Mouse (Mus musculus) heart, postnatal 0 days (tissue): Measurements from ENCODE around the gene Slc25a11. TPM values are rescaled to one million over a fixed set of nuclear protein-coding genes. Genes with fewer than 3 reads are reported as not detected.

Source experiments
- ATAC-seq: fragments of 200-750 bp; cut with Nextera tagmentation; 2 replicates; pipeline ENCODE4 v1.8.0; 2017; ENCODE audit warnings: low read depth, moderate number of reproducible peaks, moderate library complexity; ENCODE audit not compliant: insufficient read depth
- DNase-seq: peaks from one replicate; pipeline ENCODE4 v3.0.0-alpha.2; 2016; ENCODE audit warnings: low spot score
- H3K27ac ChIP-seq: fragments of 300-500 bp; sonication (generic); 2 replicates; pipeline ENCODE4 v1.5.1; 2014; ENCODE audit warnings: low read depth, mild to moderate bottlenecking
- H3K27me3 ChIP-seq: fragments of 300-500 bp; sonication (generic); 2 replicates; pipeline ENCODE4 v1.6.1; 2014; ENCODE audit warnings: low read length, mixed read lengths; ENCODE audit not compliant: control insufficient read depth, insufficient read depth
- H3K36me3 ChIP-seq: fragments of 300-500 bp; sonication (generic); replicated peaks from 2 replicates; pipeline ENCODE4 v1.6.1; 2014; ENCODE audit warnings: low read length, mixed read lengths; ENCODE audit not compliant: control insufficient read depth, insufficient read depth
- H3K4me1 ChIP-seq: fragments of 300-500 bp; sonication (generic); 2 replicates; pipeline ENCODE4 v1.6.1; 2014; ENCODE audit warnings: antibody characterized with exemption; ENCODE audit not compliant: control insufficient read depth, insufficient read depth
- H3K4me2 ChIP-seq: fragments of 300-500 bp; sonication (generic); 2 replicates; pipeline ENCODE4 v1.6.1; 2014; ENCODE audit warnings: low read depth, mild to moderate bottlenecking, low read length, moderate library complexity
- H3K4me3 ChIP-seq: fragments of 300-500 bp; sonication (generic); 2 replicates; pipeline ENCODE4 v1.5.1; 2014; ENCODE audit warnings: low read depth, low read length
- H3K9ac ChIP-seq: fragments of 300-500 bp; sonication (generic); replicated peaks from 2 replicates; pipeline ENCODE4 v1.6.1; 2014; ENCODE audit warnings: low read depth, low read length, mixed read lengths
- H3K9me3 ChIP-seq: fragments of 300-500 bp; sonication (generic); replicated peaks from 2 replicates; pipeline ENCODE4 v1.6.1; 2016; ENCODE audit warnings: low read length; ENCODE audit not compliant: control insufficient read depth
- CTCF ChIP-seq: IDR thresholded peaks from 2 replicates; pipeline ENCODE4 v1.5.1; 2016; ENCODE audit warnings: antibody characterized with exemption, control low read depth, low read depth
- EP300 ChIP-seq: IDR thresholded peaks from 2 replicates; pipeline ENCODE4 v1.6.1; 2016; ENCODE audit warnings: antibody characterized with exemption, low read depth
- WGBS: fragments of 180-500 bp; shearing (Covaris S2); extraction: QIAGEN DNeasy Blood & Tissue Kit; methylation state at CpG from one replicate; pipeline ENCODE4 v1.1.7; 2014; 5-methylcytosine and 5-hydroxymethylcytosine counted together
- polyA plus RNA-seq: library from polyadenylated mRNA; unstranded; fragments of >200 nt; fragmentation: Nextera tagmentation; extraction: Ambion mirVana; gene quantifications from 2 replicates; pipeline ENCODE4 v1.2.1, GENCODE M21; 2015
- total RNA-seq: library from RNA; depleted of rRNA; stranded (reverse); fragments of >200 nt; gene quantifications from 2 replicates; pipeline ENCODE4 v1.2.3, GENCODE M21; 2014; ENCODE audit warnings: low replicate concordance

Gene Slc25a11
- total and polyA plus RNA-seq, 2 experiments from 2014 or later, result 446 to 532 TPM

- WGBS, result 48% methylated on average over 14 of the region's 14 CpGs
- H3K36me3 ChIP-seq, result peaks cover 29% of the 10 kb centered on the region
Measured at GRCm38 (mm10) chr11:70670483-70670882, 23.2 kb upstream of the Slc25a11 start.

GRCm38 (mm10) chr11:70669582-70670345, 22.5 kb upstream of the Slc25a11 start:
- peaks cover 7% of the 10 kb centered on the region for H3K4me1 ChIP-seq
- H3K36me3 ChIP-seq, result peaks cover 29% of the 10 kb centered on the region
- under 1% methylated on average over 31 of the region's 31 CpGs for WGBS
- H3K27me3 ChIP-seq, result no peaks in the 10 kb centered on the region
- H3K4me3 ChIP-seq, result peak overlapping the region; percentile 74
- peak overlapping the region; percentile 52 for H3K9ac ChIP-seq
- H3K9me3 ChIP-seq, result no peaks in the 10 kb centered on the region
- TF ChIP-seq EP300, result no peak
- peak; percentile 45 for TF ChIP-seq CTCF
- H3K4me2 ChIP-seq, result peak overlapping the region; percentile 91
- ATAC-seq, result peak; percentile 8
- H3K27ac ChIP-seq, result peak overlapping the region; percentile 97
- DNase-seq, result peak; percentile 65

More at GRCm38 (mm10) chr11:70670483-70670882, 23.2 kb upstream of the Slc25a11 start:
- peaks cover 7% of the 10 kb centered on the region for H3K4me1 ChIP-seq
- no peak for TF ChIP-seq EP300
- TF ChIP-seq CTCF, result no peak
- ATAC-seq, result no peak
- H3K4me3 ChIP-seq, result peak overlapping the region; percentile 74
- no peaks in the 10 kb centered on the region for H3K9me3 ChIP-seq
- H3K4me2 ChIP-seq, result peak overlapping the region; percentile 91
- H3K27ac ChIP-seq, result peak overlapping the region; percentile 97
- H3K9ac ChIP-seq, result no peak overlapping the region
- H3K27me3 ChIP-seq, result no peaks in the 10 kb centered on the region
- no peak for DNase-seq

- peak within 1 kb of the TSS; percentile 97 for H3K27ac ChIP-seq
- peak within 1 kb of the TSS; percentile 57 for H3K9ac ChIP-seq
- H3K36me3 ChIP-seq, result peaks cover 33% of the 10 kb centered on the region
- no peaks in the 10 kb centered on the region for H3K9me3 ChIP-seq
- H3K4me1 ChIP-seq, result peaks cover 12% of the 10 kb centered on the region
- no peaks in the 10 kb centered on the region for H3K27me3 ChIP-seq
- H3K4me3 ChIP-seq, result peak within 1 kb of the TSS; percentile 74
- under 1% methylated on average over 44 of the region's 44 CpGs for WGBS
- TF ChIP-seq CTCF, result no peak
- TF ChIP-seq EP300, result peak; percentile 23; the same call in 1 of the 2 replicates
- ATAC-seq, result peak; percentile 94
- H3K4me2 ChIP-seq, result peak within 1 kb of the TSS; percentile 91
- peak; percentile 100 for DNase-seq
Measured at GRCm38 (mm10) chr11:70668771-70669505, 21.7 kb upstream of the Slc25a11 start, which contains the start of gene Spag7. Gene Spag7, minus strand, starts transcription at chr11:70669416.

DNA sequence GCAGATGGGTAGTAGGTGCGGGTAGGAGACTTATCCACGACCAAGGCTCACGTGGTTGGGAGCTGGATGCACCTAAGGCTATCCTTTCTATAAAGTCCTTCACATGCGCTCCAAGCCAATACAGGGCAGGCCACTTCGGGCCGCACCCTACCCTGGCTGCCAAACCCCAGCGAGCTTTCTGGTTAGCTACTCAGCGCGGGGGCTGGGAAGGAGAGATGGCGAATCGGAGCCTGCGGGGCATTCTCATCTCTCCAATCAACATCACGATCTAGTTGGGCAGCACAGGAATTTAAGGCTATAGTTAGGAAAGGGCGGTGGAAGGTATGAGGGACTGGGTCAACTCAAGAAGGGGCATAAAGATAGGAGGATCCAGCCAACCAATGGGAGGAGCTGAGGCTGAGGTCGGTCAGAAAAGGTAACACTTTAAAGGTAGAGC, 21.1 kb upstream of the Slc25a11 start:
- no peak for DNase-seq
- Histone ChIP-seq H3K4me1 (peaks cover 12% of the 10 kb centered on the region), H3K9ac (peak overlapping the region; percentile 57), H3K4me3 (peak overlapping the region; percentile 74), H3K36me3 (peaks cover 34% of the 10 kb centered on the region), H3K9me3 (no peaks in the 10 kb centered on the region), H3K27me3 (no peaks in the 10 kb centered on the region), H3K4me2 (peak overlapping the region; percentile 91), H3K27ac (peak overlapping the region; percentile 77)
- under 1% methylated on average over 15 of the region's 15 CpGs for WGBS
- TF ChIP-seq EP300, result no peak
- TF ChIP-seq CTCF, result no peak
- peak; percentile 16 for ATAC-seq

DNA sequence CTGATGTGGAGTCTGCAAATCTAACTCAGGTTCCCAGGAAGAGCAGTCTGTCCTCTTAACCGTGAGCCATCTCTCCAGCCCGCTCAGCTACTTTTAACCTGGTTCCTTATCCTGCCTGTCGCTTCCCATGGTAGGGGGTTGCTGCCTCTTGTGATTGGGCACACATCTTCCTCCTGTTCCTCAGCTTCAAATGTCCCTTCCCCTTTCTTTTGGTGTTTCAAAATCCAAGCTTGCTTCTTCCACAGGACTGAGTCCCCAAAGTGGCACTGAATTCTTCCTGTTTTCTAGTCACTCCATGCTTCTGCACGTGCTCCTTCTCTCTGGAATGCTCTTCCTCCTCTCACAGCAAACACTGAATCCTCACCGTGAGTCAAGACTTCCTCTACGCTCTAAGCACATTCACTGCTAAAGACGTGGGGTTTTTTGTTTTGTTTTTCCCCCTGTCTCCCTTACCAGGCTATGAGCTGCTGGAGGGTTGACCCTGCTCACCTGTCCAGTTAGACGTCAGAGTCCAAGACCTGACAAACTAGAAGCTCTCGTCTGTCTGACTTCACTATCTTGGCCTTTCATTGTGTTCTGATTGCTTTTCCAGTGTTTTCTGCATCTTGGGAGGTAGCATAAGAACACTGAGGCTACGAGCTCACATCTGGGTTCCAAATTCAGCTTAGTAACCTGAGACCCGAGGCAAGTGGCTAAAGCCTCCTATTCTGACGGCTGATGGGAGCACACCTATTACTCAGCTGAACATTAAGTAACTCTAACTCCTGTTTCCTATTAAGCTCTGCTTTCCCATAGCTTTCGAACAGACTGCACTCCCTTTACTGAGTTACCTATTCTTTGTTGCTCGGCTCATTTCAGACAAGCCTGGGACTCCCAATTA, 20.2 kb upstream of the Slc25a11 start:
- Histone ChIP-seq H3K27me3 (no peaks in the 10 kb centered on the region), H3K36me3 (peaks cover 42% of the 10 kb centered on the region), H3K27ac (peak overlapping the region; percentile 77), H3K9ac (peak overlapping the region; percentile 57), H3K4me3 (peak overlapping the region; percentile 74; the same call in 1 of the 2 replicates), H3K9me3 (no peaks in the 10 kb centered on the region), H3K4me1 (peaks cover 12% of the 10 kb centered on the region), H3K4me2 (peak overlapping the region; percentile 91)
- no peak for ATAC-seq
- DNase-seq, result no peak
- TF ChIP-seq CTCF (no peak), EP300 (no peak)
- 63% methylated on average over 14 of the region's 14 CpGs for WGBS
